Mouse (Mus musculus): ENCODE measurements around the gene L3hypdh. TPM values are rescaled to one million over a fixed set of nuclear protein-coding genes. Genes with fewer than 3 reads are reported as not detected.

L3hypdh gene
- total and polyA plus RNA-seq, 3 experiments = 0.12 TPM; not detected in 2

DNA sequence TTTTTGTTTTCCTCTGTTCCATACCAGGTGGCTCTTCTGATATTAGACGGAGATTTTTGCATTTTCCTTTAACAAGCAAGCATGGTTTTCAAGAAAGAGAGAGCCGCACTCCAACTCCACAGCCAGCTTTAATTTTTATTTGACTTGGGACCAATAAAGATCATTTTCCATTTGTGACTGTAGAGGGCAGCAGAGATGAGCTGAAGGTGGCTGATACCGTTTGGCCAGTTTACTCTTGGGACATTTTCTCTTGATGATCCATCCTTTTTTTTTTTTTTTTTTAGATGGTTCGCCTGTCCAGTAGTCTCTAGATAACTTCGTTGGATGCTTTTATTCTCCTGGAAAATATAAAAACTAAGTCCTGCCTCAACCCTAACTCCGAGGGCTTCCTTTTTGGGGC lies 31.9 kb downstream of the L3hypdh start:
- Histone ChIP-seq H3K4me3 (replicated peaks in 1 of 3; ENCODE audit: low read depth in 2 of 3, low read length in 2 of 3, poor library complexity in 1 of 3) (no peak overlapping the region), H3K36me3 (replicated peaks in 1 of 2; ENCODE audit: control insufficient read depth in 1 of 2, insufficient read depth in 1 of 2, low read length in 1 of 2) (no peaks in the 10 kb centered on the region), H3K9ac (ENCODE audit: insufficient read depth, low read depth) (no peak overlapping the region), H3K79me2 (replicated peaks; ENCODE audit: control insufficient read depth, extremely low read depth, insufficient read depth, poor library complexity, severe bottlenecking) (no peaks in the 10 kb centered on the region), H3K27ac (ENCODE audit: insufficient read depth, low read depth) (no peak overlapping the region), H3K4me2 (ENCODE audit: insufficient read depth, low read depth, poor library complexity, severe bottlenecking) (no peak overlapping the region), H3K9me3 (replicated peaks; ENCODE audit: low read length) (peaks cover 8% of the 10 kb centered on the region), H3K4me1 (ENCODE audit: control insufficient read depth in 1 of 2, insufficient read depth in 2 of 2) (peaks cover 0 to under 1% of the 10 kb centered on the region in 2 experiments; a peak in 2 of 4 replicates), H3K27me3 (replicated peaks) (no peaks in the 10 kb centered on the region)
- in situ Hi-C loops (cut with MboI; ENCODE audit: low pct_ligation_motif_present, low pct_unique_long_range_greater_than_20kb, low sequenced_read_pairs) = no loop called here
- peak; percentile 41 for DNase-seq (ENCODE audit: extremely low read depth)
- dilution Hi-C loops (cut with MboI; ENCODE audit: extremely low pct_ligation_motif_present, extremely low pct_unique_long_range_greater_than_20kb, low sequenced_read_pairs) = no loop called here
- TF ChIP-seq KAT2A (IDR thresholded peaks at IDR 0.05; ENCODE audit: insufficient replicate concordance, low read length) = no peak
- no peak for TF ChIP-seq CHD1 (IDR thresholded peaks at IDR 0.05; ENCODE audit: low read depth, low read length)
- TF ChIP-seq JUND (conservative IDR thresholded peaks at IDR 0.05; ENCODE audit: low read depth, low read length) = no peak
- peak; percentile 37 to 67; a peak in 3 of 4 replicates for TF ChIP-seq CTCF (conservative IDR thresholded peaks at IDR 0.05 in 1 of 2, IDR thresholded peaks at IDR 0.05 in 1 of 2; ENCODE audit: low read depth in 2 of 2, low read length in 2 of 2)
- no peak for TF ChIP-seq MYC (IDR thresholded peaks at IDR 0.05; ENCODE audit: low read depth, low read length)
- TF ChIP-seq JUN (IDR thresholded peaks at IDR 0.05; ENCODE audit: insufficient read depth, low read depth, low read length) = no peak
- TF ChIP-seq RAD21 (IDR thresholded peaks at IDR 0.05; ENCODE audit: low read depth, low read length) = peak; percentile 56
- TF ChIP-seq SMC3 (IDR thresholded peaks at IDR 0.05; ENCODE audit: low read depth, low read length) = peak; percentile 20
- peak; percentile 67 for TF ChIP-seq ZNF384 (IDR thresholded peaks at IDR 0.05; ENCODE audit: low read depth, low read length)

DNA sequence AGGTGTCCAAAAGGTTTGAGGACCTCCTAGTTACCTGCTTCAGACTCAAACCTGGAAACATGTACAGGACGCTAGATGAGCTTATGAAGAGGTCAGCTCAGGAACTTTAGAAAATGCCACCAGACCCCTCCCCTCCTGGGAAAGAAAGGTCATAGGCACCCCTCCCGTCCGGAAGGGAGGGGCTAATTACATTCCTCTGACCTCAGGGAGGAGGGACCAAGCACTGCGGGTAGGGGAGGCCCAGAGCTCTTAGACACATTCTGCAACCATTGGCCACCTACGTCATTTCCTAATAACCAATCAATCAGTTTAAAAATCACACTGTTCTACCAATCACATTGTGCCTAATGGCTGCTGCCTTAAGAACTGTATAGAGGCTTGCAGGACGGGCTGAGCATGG lies 32.7 kb downstream of the L3hypdh start:
- in situ Hi-C loops (cut with MboI; ENCODE audit: low pct_ligation_motif_present, low pct_unique_long_range_greater_than_20kb, low sequenced_read_pairs) (no loop called here), dilution Hi-C loops (cut with MboI; ENCODE audit: extremely low pct_ligation_motif_present, extremely low pct_unique_long_range_greater_than_20kb, low sequenced_read_pairs) (no loop called here)
- Histone ChIP-seq H3K4me2 (ENCODE audit: insufficient read depth, low read depth, poor library complexity, severe bottlenecking) (no peak overlapping the region), H3K4me3 (replicated peaks in 1 of 3; ENCODE audit: low read depth in 2 of 3, low read length in 2 of 3, poor library complexity in 1 of 3) (no peak overlapping the region), H3K9me3 (replicated peaks; ENCODE audit: low read length) (peaks cover 8% of the 10 kb centered on the region), H3K9ac (ENCODE audit: insufficient read depth, low read depth) (no peak overlapping the region), H3K27me3 (replicated peaks) (no peaks in the 10 kb centered on the region), H3K4me1 (ENCODE audit: control insufficient read depth in 1 of 2, insufficient read depth in 2 of 2) (peaks cover 0 to 7% of the 10 kb centered on the region in 2 experiments; a peak in 2 of 4 replicates), H3K36me3 (replicated peaks in 1 of 2; ENCODE audit: control insufficient read depth in 1 of 2, insufficient read depth in 1 of 2, low read length in 1 of 2) (no peaks in the 10 kb centered on the region), H3K27ac (ENCODE audit: insufficient read depth, low read depth) (no peak overlapping the region), H3K79me2 (replicated peaks; ENCODE audit: control insufficient read depth, extremely low read depth, insufficient read depth, poor library complexity, severe bottlenecking) (no peaks in the 10 kb centered on the region)
- no peak for DNase-seq (ENCODE audit: extremely low read depth)
- TF ChIP-seq POLR2AphosphoS2 (IDR thresholded peaks at IDR 0.05; ENCODE audit: low read depth, low read length) (no peak), MXI1 (IDR thresholded peaks at IDR 0.05; ENCODE audit: low read depth, low read length) (no peak), ELF1 (IDR thresholded peaks at IDR 0.05; ENCODE audit: low read depth, low read length) (no peak), MAZ (IDR thresholded peaks at IDR 0.05; ENCODE audit: low read depth, low read length) (no peak), BHLHE40 (IDR thresholded peaks at IDR 0.05; ENCODE audit: low read depth, low read length) (no peak), HCFC1 (IDR thresholded peaks at IDR 0.05; ENCODE audit: low read depth, low read length) (no peak)
